ENCODE assay signal across 40 mouse cellular contexts in genomic region chr5:147275761-147276160, GRCm38 (mm10). TPM values are rescaled to one million over a fixed set of nuclear protein-coding genes. Genes with fewer than 3 reads are reported as not detected.
"Had no signal": no experiment of that assay in that cellular context is flagged by ENCODE, and none has a peak within 500 bp of the region (broad histone marks: within the 10 kb centered on the region; RNA-seq: fewer than 3 reads in every experiment).

No protein-coding gene starts in this region.

- H3K4me2 ChIP-seq: heart, embryonic 11.5 days; heart, embryonic 12.5 days; heart, embryonic 13.5 days; heart, embryonic 15.5 days; hindbrain, embryonic 12.5 days; hindbrain, embryonic 13.5 days; hindbrain, embryonic 15.5 days; intestine, embryonic 15.5 days; kidney, embryonic 15.5 days had no signal

- H3K36me3 ChIP-seq: heart, embryonic 10.5 days; heart, embryonic 12.5 days; heart, embryonic 13.5 days; heart, embryonic 15.5 days; hindbrain, embryonic 10.5 days; hindbrain, embryonic 12.5 days; hindbrain, embryonic 13.5 days; hindbrain, embryonic 15.5 days; intestine, embryonic 15.5 days; kidney, embryonic 15.5 days had no signal

- H3K9ac ChIP-seq: heart, embryonic 12.5 days; heart, embryonic 13.5 days; heart, embryonic 15.5 days; hindbrain, embryonic 12.5 days; hindbrain, embryonic 13.5 days; hindbrain, embryonic 15.5 days; intestine, embryonic 15.5 days; kidney, embryonic 15.5 days had no signal

- H3K27ac ChIP-seq: heart, adult 2 months; heart, embryonic 10.5 days; heart, embryonic 13.5 days; heart, embryonic 15.5 days; hindbrain, embryonic 10.5 days; hindbrain, embryonic 12.5 days; hindbrain, embryonic 13.5 days; hindbrain, embryonic 15.5 days; hindbrain, postnatal 0 days; intestine, embryonic 15.5 days; kidney, embryonic 15.5 days; kidney, postnatal 0 days; layer of hippocampus, adult 2 months had no signal

- ATAC-seq: hindbrain, embryonic 16.5 days; hindbrain, postnatal 0 days; inflammation-experienced regulatory T-cells, adult 6 months; intestine, embryonic 15.5 days; intestine, embryonic 16.5 days; intestine, postnatal 0 days had no signal

- H3K4me1 ChIP-seq: hindbrain, embryonic 10.5 days; hindbrain, embryonic 12.5 days; hindbrain, embryonic 13.5 days; hindbrain, embryonic 15.5 days had no signal

- DNase-seq: heart, adult 18-20 months; heart, adult 2 months; heart, postnatal 10 days; heart, postnatal 14 days; heart, postnatal 36 days; heart, postnatal 4 days; kidney, adult 11 months; kidney, adult 18-20 months; kidney, adult 2 months; kidney, adult 8-10 months; kidney, adult 9 months; kidney, postnatal 10 days; kidney, postnatal 14 days; kidney, postnatal 25 days; kidney, postnatal 4 days; layer of hippocampus, adult 9-11 months; layer of hippocampus, postnatal 36 days had no signal

- H3K9me3 ChIP-seq: heart, embryonic 10.5 days; heart, embryonic 12.5 days; heart, embryonic 13.5 days; heart, embryonic 15.5 days; hindbrain, embryonic 12.5 days; hindbrain, embryonic 13.5 days; intestine, embryonic 15.5 days; kidney, embryonic 15.5 days had no signal

- H3K4me3 ChIP-seq: heart, adult 2 months; heart, embryonic 10.5 days; heart, embryonic 12.5 days; heart, embryonic 13.5 days; heart, embryonic 15.5 days; hindbrain, embryonic 10.5 days; hindbrain, embryonic 12.5 days; hindbrain, embryonic 13.5 days; hindbrain, embryonic 15.5 days; intestine, embryonic 15.5 days; kidney, embryonic 15.5 days; layer of hippocampus, adult 2 months had no signal

RNA-seq across cellular contexts. Expression of gene Pdx1, which starts 6.0 kb away (rescaled TPM):
- polyA plus RNA-seq: heart, adult 2 months; heart, embryonic 11.5 days; heart, embryonic 12.5 days; heart, embryonic 13.5 days; heart, embryonic 14.5 days; heart, embryonic 15.5 days; heart, embryonic 16.5 days; heart, postnatal 0 days; hindbrain, embryonic 10.5 days; hindbrain, embryonic 12.5 days; hindbrain, embryonic 13.5 days; hindbrain, embryonic 15.5 days; hindbrain, embryonic 16.5 days; hindbrain, postnatal 0 days; inflammation-experienced regulatory T-cells, adult 6 months; kidney, adult 2 months; kidney, embryonic 15.5 days; kidney, embryonic 16.5 days; kidney, postnatal 0 days had no signal

RNA-seq across cellular contexts. Expression of gene Cdx2, which starts 31.3 kb away (rescaled TPM):
- polyA plus RNA-seq: heart, adult 2 months; heart, embryonic 10.5 days; heart, embryonic 11.5 days; heart, embryonic 12.5 days; heart, embryonic 13.5 days; heart, embryonic 14.5 days; heart, embryonic 15.5 days; heart, postnatal 0 days; hindbrain, embryonic 10.5 days; hindbrain, embryonic 12.5 days; hindbrain, embryonic 13.5 days; hindbrain, embryonic 15.5 days; hindbrain, embryonic 16.5 days; hindbrain, postnatal 0 days; inflammation-experienced regulatory T-cells, adult 6 months; kidney, adult 2 months; kidney, embryonic 14.5 days; kidney, embryonic 15.5 days; kidney, embryonic 16.5 days; kidney, postnatal 0 days had no signal

RNA-seq across cellular contexts. Expression of gene Urad, which starts 46.5 kb away (rescaled TPM):
- polyA plus RNA-seq: heart, adult 2 months; heart, embryonic 10.5 days; heart, embryonic 11.5 days; heart, embryonic 12.5 days; heart, embryonic 13.5 days; heart, embryonic 14.5 days; heart, embryonic 15.5 days; heart, embryonic 16.5 days; heart, postnatal 0 days; hindbrain, embryonic 10.5 days; hindbrain, embryonic 12.5 days; hindbrain, embryonic 13.5 days; hindbrain, embryonic 15.5 days; hindbrain, embryonic 16.5 days; hindbrain, postnatal 0 days; inflammation-experienced regulatory T-cells, adult 6 months; kidney, adult 2 months; kidney, embryonic 14.5 days; kidney, embryonic 15.5 days; kidney, embryonic 16.5 days; kidney, postnatal 0 days had no signal
